Mouse (Mus musculus) layer of hippocampus, adult 9-10 months (tissue): Measurements from ENCODE around the gene Pabpn1l.
A peak's percentile ranks its signal among the peaks of the same experiment; 100 is the strongest.
"Not testable (repeated sequence)": the region's sequence is repeated elsewhere in the genome, so short reads cannot be mapped to it uniquely, and the experiment has no call there.

Experiments used
- DNase-seq: peaks from one replicate; pipeline ENCODE4 v3.0.0; 2022; ENCODE audit warnings: low spot score

Gene Pabpn1l

GRCm38 (mm10) chr8:122648192-122648970 lies 25.8 kb upstream of the Pabpn1l start:
- DNase-seq = no peak

- DNase-seq = no peak
Observed at GRCm38 (mm10) chr8:122646337-122646736, 23.8 kb upstream of the Pabpn1l start.

- no peak for DNase-seq
Observed at GRCm38 (mm10) chr8:122644175-122644954, 21.8 kb upstream of the Pabpn1l start.

- no peak for DNase-seq
Observed at GRCm38 (mm10) chr8:122642071-122642470, 19.5 kb upstream of the Pabpn1l start.

GRCm38 (mm10) chr8:122641406-122641805 lies 18.9 kb upstream of the Pabpn1l start:
- peak; percentile 42 for DNase-seq

GRCm38 (mm10) chr8:122640825-122641224 lies 18.3 kb upstream of the Pabpn1l start:
- no peak for DNase-seq

- no peak for DNase-seq
Observed at GRCm38 (mm10) chr8:122639521-122640248, 17.1 kb upstream of the Pabpn1l start.

- no peak for DNase-seq
Observed at GRCm38 (mm10) chr8:122638601-122639000, 16.1 kb upstream of the Pabpn1l start.

- DNase-seq = no peak
Observed at GRCm38 (mm10) chr8:122637230-122637629, 14.7 kb upstream of the Pabpn1l start.

- no peak for DNase-seq
Observed at GRCm38 (mm10) chr8:122636803-122637175, 14.2 kb upstream of the Pabpn1l start.

- no peak for DNase-seq
Observed at GRCm38 (mm10) chr8:122635878-122636802, 13.6 kb upstream of the Pabpn1l start.

- no peak for DNase-seq
Observed at GRCm38 (mm10) chr8:122633205-122633604, 10.7 kb upstream of the Pabpn1l start.

GRCm38 (mm10) chr8:122632134-122632533 lies 9.6 kb upstream of the Pabpn1l start:
- DNase-seq = not testable (repeated sequence)

- no peak for DNase-seq
Observed at GRCm38 (mm10) chr8:122630696-122631095, 8.2 kb upstream of the Pabpn1l start.

- DNase-seq = no peak
Observed at GRCm38 (mm10) chr8:122629388-122629787, 6.8 kb upstream of the Pabpn1l start.

- no peak for DNase-seq
Observed at GRCm38 (mm10) chr8:122626896-122627295, 4.4 kb upstream of the Pabpn1l start.

GRCm38 (mm10) chr8:122625811-122626210 lies 3.3 kb upstream of the Pabpn1l start:
- no peak for DNase-seq

GRCm38 (mm10) chr8:122624653-122625052 lies 2.1 kb upstream of the Pabpn1l start:
- no peak for DNase-seq

GRCm38 (mm10) chr8:122623844-122624642 lies 1.5 kb upstream of the Pabpn1l start:
- DNase-seq = no peak

- no peak for DNase-seq
Observed at GRCm38 (mm10) chr8:122620446-122620845, 2.1 kb downstream of the Pabpn1l start.
